Mouse (Mus musculus): ENCODE data around the gene Gm26938. TPM values are rescaled to one million over a fixed set of nuclear protein-coding genes. Genes with fewer than 3 reads are reported as not detected.

Gm26938 gene
- polyA plus RNA-seq, 1 experiment = not detected

DNA sequence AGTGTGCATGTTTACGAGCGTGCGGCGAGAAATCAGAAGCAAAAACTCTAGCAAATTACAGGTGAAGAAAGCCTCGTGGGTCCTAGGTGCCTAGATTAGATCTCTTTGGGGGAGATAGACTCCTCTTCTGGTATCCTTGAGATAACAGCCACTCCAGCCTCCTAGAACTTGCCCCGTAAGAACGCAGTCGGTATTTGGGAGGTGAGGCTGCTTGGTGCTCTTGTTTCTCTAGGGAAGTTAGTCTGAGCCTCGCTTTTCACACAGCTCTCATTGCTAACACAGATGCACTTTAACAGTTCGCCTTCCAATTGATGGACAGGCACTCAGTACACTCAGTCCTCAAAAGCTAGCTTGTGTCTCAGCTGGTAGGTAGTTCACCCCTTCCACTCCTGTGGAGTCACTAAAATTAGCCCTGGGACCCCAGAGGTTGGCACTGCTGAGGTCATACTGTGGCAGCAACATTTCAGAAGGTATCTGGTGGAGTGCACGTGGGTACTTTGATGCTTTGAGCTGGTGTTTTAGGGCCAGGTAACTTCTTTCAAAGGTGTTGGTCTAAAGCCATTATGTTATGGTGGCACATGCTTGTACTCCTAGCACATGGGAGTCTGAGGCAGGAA is 33.9 kb downstream of the Gm26938 start:
- Histone ChIP-seq H3K4me1 (ENCODE audit: control insufficient read depth, insufficient read depth, low read length) (peaks cover 42% of the 10 kb centered on the region), H3K4me3 (replicated peaks; ENCODE audit: extremely low read depth, low read depth, low read length) (peak overlapping the region; percentile 92)
- DNase-seq = peak; percentile 33
- TF ChIP-seq POLR2A (IDR thresholded peaks at IDR 0.05; ENCODE audit: borderline replicate concordance, extremely low read depth, low read depth, low read length) (no peak), CTCF (IDR thresholded peaks at IDR 0.05; ENCODE audit: insufficient read depth, low read length) (no peak)
- 4% methylated on average over 11 of the region's 11 CpGs for whole genome bisulfite sequencing

DNA sequence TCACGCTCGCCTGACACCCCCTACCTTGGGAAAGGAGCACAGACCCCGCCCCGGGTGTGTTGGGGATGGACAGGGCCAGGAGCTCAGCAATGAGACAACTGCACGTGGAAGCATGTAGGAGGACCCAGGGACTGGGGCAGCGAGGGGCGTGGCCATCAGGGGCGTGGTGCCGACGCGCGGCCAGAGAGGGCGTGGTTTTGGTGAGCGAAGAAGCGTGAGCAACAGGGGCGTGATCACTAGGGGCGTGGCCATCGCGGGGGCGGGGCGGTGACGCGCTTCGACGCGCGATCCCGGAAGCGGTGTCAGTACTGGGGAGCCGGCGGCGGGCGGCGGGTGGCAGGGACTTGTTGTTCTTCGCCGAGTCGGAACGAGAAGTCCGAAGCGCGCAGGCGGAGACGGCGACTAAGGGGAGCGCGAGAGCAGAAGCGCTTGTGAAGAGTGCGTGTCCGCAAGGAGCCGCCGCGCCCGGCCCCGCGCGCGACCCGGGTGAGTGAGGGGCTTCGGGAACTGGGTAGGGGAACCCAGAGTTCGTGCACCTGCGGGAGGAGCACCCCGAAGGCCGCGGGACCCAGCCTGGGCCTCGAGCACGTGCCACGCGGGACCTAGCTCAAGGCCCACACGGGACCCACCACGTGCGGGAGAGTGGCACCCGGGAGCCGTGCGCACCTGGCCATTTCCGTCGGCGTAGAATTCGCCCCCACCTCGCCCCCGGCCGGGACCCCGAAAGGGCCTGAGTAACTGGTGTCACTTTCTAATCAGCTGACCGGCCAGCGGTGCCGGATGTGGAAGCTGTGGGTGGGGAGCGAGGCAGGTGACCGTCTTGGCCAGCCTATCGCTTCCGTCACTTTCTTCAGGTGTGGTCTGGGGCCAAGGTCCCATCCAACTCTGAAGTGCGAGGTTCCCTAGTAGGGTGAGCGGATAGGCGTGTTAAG is 34.7 kb downstream of the Gm26938 start, which contains the start of gene Mafk:
Gene Mafk, plus strand, starts transcription at position 287 of the 932 bp plus-strand sequence.
- Histone ChIP-seq H3K4me1 (ENCODE audit: control insufficient read depth, insufficient read depth, low read length) (peaks cover 37% of the 10 kb centered on the region), H3K4me3 (replicated peaks; ENCODE audit: extremely low read depth, low read depth, low read length) (peak within 1 kb of the TSS; percentile 92)
- no peak for TF ChIP-seq CTCF (IDR thresholded peaks at IDR 0.05; ENCODE audit: insufficient read depth, low read length)
- peak; percentile 96 for TF ChIP-seq POLR2A (IDR thresholded peaks at IDR 0.05; ENCODE audit: borderline replicate concordance, extremely low read depth, low read depth, low read length)
- peak; percentile 99 for DNase-seq
- WGBS = 1% methylated on average over 92 of the region's 92 CpGs

DNA sequence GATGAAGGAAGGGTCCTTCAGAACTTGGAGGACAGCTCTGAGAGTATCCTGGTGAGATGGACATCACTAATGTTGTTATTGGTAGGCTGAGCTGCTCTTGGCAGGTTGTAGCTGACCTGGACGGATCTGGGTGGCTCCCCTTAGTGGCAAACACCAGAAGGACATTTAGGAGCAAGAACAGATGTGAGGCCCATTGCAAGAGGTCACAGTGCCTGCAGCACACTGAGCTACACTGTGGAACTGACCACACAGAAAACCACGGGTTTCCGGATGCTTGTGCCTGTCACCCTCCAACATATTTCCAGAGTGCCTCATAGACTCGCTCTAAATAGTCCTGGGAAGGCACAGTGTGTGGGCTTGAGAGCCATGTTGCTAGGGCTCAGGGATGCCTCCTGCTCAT is 36.7 kb downstream of the Gm26938 start:
- DNase-seq = no peak
- WGBS = 62% methylated on average over 4 of the region's 4 CpGs
- no peak overlapping the region for H3K4me3 ChIP-seq (replicated peaks; ENCODE audit: extremely low read depth, low read depth, low read length)
- no peak for TF ChIP-seq CTCF (IDR thresholded peaks at IDR 0.05; ENCODE audit: insufficient read depth, low read length)
- no peak for TF ChIP-seq POLR2A (IDR thresholded peaks at IDR 0.05; ENCODE audit: borderline replicate concordance, extremely low read depth, low read depth, low read length)
- H3K4me1 ChIP-seq (ENCODE audit: control insufficient read depth, insufficient read depth, low read length) = peaks cover 18% of the 10 kb centered on the region

DNA sequence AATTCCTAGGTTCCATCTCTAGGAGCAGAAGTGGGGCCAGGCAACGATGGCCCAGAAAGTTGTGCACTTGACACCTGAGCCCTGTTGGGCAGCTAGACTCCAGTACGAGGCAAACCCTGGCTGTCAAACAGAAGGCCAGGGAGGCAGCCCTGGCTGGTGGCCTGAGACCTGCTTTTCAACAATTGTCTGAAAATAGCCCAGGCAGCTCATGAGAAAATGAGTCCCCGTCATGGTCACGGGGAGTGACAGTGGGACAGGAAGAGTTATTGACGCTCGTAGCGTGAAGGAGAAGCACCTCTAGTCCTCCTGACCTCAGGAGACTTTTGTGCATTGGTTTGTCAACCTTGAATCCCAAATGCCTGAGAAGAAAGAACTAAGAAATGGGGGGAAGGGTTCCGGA is 44.8 kb downstream of the Gm26938 start:
- DNase-seq = no peak
- no peak overlapping the region for H3K4me3 ChIP-seq (replicated peaks; ENCODE audit: extremely low read depth, low read depth, low read length)

DNA sequence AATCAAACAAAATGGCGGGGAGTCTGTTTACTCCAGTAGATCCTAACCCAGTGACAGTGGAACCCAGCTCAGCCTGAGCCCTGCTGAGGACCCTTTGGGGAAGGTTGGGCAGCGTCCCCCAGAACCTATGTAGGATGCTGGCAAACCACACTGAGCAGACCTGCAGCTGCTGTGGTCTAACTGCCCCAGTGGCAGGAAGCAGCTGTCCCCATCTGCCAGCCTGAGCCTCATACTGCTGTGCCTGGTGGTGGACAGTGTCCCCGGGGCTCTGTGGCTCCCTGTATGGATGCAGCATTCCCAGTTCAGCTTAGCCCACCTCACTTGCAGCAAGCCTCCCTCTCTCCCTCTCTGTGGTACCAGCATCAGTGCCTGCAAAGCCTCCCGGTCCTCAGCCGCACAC is 49.2 kb downstream of the Gm26938 start:
- TF ChIP-seq POLR2A (IDR thresholded peaks at IDR 0.05; ENCODE audit: borderline replicate concordance, extremely low read depth, low read depth, low read length) (no peak), CTCF (IDR thresholded peaks at IDR 0.05; ENCODE audit: insufficient read depth, low read length) (no peak)
- WGBS = 65% methylated on average over 5 of the region's 5 CpGs
- no peak for DNase-seq
- Histone ChIP-seq H3K4me1 (ENCODE audit: control insufficient read depth, insufficient read depth, low read length) (no peaks in the 10 kb centered on the region), H3K4me3 (replicated peaks; ENCODE audit: extremely low read depth, low read depth, low read length) (no peak overlapping the region)

More for the DNA sequence above, 44.8 kb downstream of the Gm26938 start:
- 68% methylated on average over 8 of the region's 8 CpGs for WGBS
- H3K4me1 ChIP-seq (ENCODE audit: control insufficient read depth, insufficient read depth, low read length) = no peaks in the 10 kb centered on the region
- TF ChIP-seq POLR2A (IDR thresholded peaks at IDR 0.05; ENCODE audit: borderline replicate concordance, extremely low read depth, low read depth, low read length) = no peak
- no peak for TF ChIP-seq CTCF (IDR thresholded peaks at IDR 0.05; ENCODE audit: insufficient read depth, low read length)

DNA sequence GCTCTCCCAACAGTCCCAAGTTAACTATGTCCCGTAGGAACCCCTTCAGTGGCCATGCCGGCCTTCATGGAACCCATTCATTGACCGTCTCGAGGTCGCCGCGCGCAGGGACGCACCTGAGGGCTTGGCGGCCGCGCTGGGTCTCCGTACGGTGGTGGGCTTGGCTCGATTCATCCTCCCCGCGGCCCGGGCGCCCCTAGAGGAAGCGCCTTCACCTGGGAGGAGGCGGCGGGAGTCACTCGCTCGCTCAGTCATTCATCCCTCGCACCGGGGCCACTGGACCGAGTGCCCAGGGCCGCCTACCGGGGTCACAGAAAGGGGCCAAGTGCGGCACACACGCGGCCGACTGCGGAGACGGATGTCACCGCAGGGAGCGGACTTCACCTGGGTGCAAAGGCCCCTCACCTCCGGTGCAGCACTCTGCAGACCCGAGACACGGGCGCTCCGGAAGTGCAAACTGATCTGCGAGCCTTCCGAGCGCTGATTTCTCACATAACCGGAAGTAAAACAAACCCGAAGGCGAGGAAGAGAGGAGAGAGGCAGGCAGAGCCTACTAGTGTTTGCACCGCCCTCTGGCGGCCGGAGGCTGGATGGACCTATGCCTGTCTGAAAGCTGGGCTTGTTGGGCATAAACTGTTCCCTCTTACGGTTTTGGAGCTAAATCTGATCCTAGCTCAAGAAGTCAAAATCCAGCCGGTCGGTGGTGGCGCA is 50.8 kb downstream of the Gm26938 start, which contains the start of gene Ints1:
Gene Ints1, minus strand, starts transcription at position 459 of the 711 bp plus-strand sequence.
- no peaks in the 10 kb centered on the region for H3K4me1 ChIP-seq (ENCODE audit: control insufficient read depth, insufficient read depth, low read length)
- TF ChIP-seq POLR2A (IDR thresholded peaks at IDR 0.05; ENCODE audit: borderline replicate concordance, extremely low read depth, low read depth, low read length) (peak; percentile 60; the same call in 1 of the 2 replicates), CTCF (IDR thresholded peaks at IDR 0.05; ENCODE audit: insufficient read depth, low read length) (peak; percentile 97)
- peak within 1 kb of the TSS; percentile 71 for H3K4me3 ChIP-seq (replicated peaks; ENCODE audit: extremely low read depth, low read depth, low read length)
- under 1% methylated on average over 55 of the region's 55 CpGs for WGBS
- DNase-seq = peak; percentile 93

DNA sequence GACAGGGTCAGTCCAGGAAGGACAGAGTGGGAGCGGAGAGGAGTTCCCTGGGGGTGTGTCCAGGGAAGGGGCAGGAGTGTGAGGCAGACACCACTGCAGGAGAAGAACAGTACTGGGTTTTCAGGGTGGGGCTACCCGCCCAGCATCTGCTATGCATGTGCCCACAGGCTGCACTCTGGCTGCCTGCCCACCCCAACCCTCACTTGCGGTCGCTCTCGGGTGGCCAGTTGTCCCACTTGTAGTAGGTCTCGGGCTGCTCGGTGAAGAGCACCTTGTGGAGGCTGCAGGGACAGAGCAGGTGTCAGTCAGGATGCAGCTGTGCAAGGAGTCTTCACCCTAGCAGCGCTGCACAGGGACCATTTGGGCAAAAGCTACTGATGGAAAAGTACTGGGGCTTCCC is 58.0 kb downstream of the Gm26938 start:
- no peak for DNase-seq
- H3K4me1 ChIP-seq (ENCODE audit: control insufficient read depth, insufficient read depth, low read length) = no peaks in the 10 kb centered on the region
- TF ChIP-seq POLR2A (IDR thresholded peaks at IDR 0.05; ENCODE audit: borderline replicate concordance, extremely low read depth, low read depth, low read length) = no peak
- TF ChIP-seq CTCF (IDR thresholded peaks at IDR 0.05; ENCODE audit: insufficient read depth, low read length) = no peak
- H3K4me3 ChIP-seq (replicated peaks; ENCODE audit: extremely low read depth, low read depth, low read length) = no peak overlapping the region
- 87% methylated on average over 8 of the region's 8 CpGs for WGBS

DNA sequence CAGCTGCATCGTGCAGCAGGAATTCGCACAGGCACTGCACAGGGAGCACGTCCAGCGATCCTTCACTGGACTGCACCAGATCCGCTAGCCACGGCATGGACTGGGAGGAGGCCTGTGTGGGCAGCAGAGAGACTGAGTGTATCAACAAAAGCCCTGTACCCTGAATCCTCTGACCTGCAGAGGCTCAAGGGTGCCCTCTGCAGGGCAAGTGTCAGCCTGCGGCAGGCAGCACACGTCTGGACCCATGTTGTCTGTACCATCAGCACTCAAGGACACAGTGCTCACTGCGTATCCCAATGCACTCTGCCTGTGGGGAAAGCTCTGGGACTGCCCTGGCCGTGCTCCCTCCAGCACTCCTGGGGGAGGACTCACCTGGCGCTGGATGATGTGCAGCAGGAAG is 61.9 kb downstream of the Gm26938 start:
- 74% methylated on average over 11 of the region's 11 CpGs for WGBS
- no peak for DNase-seq
- no peak overlapping the region for H3K4me3 ChIP-seq (replicated peaks; ENCODE audit: extremely low read depth, low read depth, low read length)
- H3K4me1 ChIP-seq (ENCODE audit: control insufficient read depth, insufficient read depth, low read length) = no peaks in the 10 kb centered on the region
- TF ChIP-seq CTCF (IDR thresholded peaks at IDR 0.05; ENCODE audit: insufficient read depth, low read length) (peak; percentile 64), POLR2A (IDR thresholded peaks at IDR 0.05; ENCODE audit: borderline replicate concordance, extremely low read depth, low read depth, low read length) (no peak)

DNA sequence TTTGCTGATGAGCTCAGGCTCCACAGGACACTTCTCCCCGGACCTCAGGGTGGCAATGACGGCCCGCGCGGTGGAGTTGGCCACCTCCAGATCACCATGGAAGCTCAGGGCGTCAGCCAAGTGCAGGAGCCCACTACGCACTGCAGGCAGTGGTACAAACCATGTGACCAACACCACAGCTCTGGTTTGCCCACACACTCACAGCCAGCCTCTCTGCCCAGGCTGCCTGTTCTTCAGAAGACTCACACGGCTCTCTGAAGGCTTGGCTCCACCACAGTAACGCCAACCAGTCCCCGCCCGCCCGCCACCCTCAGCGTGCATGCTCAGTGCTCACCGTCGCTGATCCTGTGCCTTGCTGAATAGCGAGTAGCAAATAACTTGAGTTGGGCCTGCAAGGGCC is 68.1 kb downstream of the Gm26938 start:
- Histone ChIP-seq H3K4me1 (ENCODE audit: control insufficient read depth, insufficient read depth, low read length) (no peaks in the 10 kb centered on the region), H3K4me3 (replicated peaks; ENCODE audit: extremely low read depth, low read depth, low read length) (no peak overlapping the region)
- TF ChIP-seq POLR2A (IDR thresholded peaks at IDR 0.05; ENCODE audit: borderline replicate concordance, extremely low read depth, low read depth, low read length) (no peak), CTCF (IDR thresholded peaks at IDR 0.05; ENCODE audit: insufficient read depth, low read length) (no peak)
- DNase-seq = no peak
- 86% methylated on average over 16 of the region's 16 CpGs for WGBS

Other genes with a start within 250 kb of the Gm26938 start
- gene Micall2, start 90.1 kb downstream of the Gm26938 start, polyA plus RNA-seq (2012; rRNA removed) = 3.7 and 5.0 TPM in 2 replicates
- 51.0 and 56.4 TPM in 2 replicates for gene Ints1, start 50.7 kb downstream of the Gm26938 start, polyA plus RNA-seq (2012; rRNA removed)
- 49.1 and 55.6 TPM in 2 replicates for gene Mafk, start 34.9 kb downstream of the Gm26938 start, polyA plus RNA-seq (2012; rRNA removed)
- gene Tmem184a, start 6.5 kb downstream of the Gm26938 start, polyA plus RNA-seq (2012; rRNA removed) = 53.9 and 61.2 TPM in 2 replicates
- 23.6 and 24.4 TPM in 2 replicates for gene Psmg3, start 478 bp upstream of the Gm26938 start, polyA plus RNA-seq (2012; rRNA removed)
- gene Elfn1, start 81.5 kb upstream of the Gm26938 start, polyA plus RNA-seq (2012; rRNA removed) = 22.5 and 27.8 TPM in 2 replicates

All from lung, adult 2 months (tissue).